Mouse (Mus musculus) olfactory bulb, adult 2 months (tissue): ENCODE results near the gene AY761184. TPM values are rescaled to one million over a fixed set of nuclear protein-coding genes. Genes with fewer than 3 reads are reported as not detected.
"Not testable (repeated sequence)": the region's sequence is repeated elsewhere in the genome, so short reads cannot be mapped to it uniquely, and the experiment has no call there.

Experiments
- H3K27ac ChIP-seq: fragments of 200-500 bp; 2 replicates; pipeline ENCODE4 v1.5.1; 2012; ENCODE audit warnings: low read depth, low read length; ENCODE audit not compliant: insufficient read depth
- H3K4me1 ChIP-seq: fragments of 200-500 bp; 2 replicates; pipeline ENCODE4 v1.6.1; 2012; ENCODE audit warnings: low read length; ENCODE audit not compliant: control insufficient read depth, insufficient read depth
- H3K4me3 ChIP-seq: fragments of 200-500 bp; 2 replicates; pipeline ENCODE4 v1.5.1; 2012; ENCODE audit warnings: mild to moderate bottlenecking, low read depth, low read length, moderate library complexity; ENCODE audit not compliant: insufficient read depth
- WGBS: fragments of 180-500 bp; shearing (Covaris S2); methylation state at CpG from one replicate; pipeline ENCODE4 v1.1.7; 2018; 5-methylcytosine and 5-hydroxymethylcytosine counted together
- polyA plus RNA-seq: library from polyadenylated mRNA; stranded (reverse); fragments of >200 nt; gene quantifications from 2 replicates; pipeline ENCODE4 v1.2.4, GENCODE M21; 2012; ENCODE audit warnings: low replicate concordance; ENCODE audit not compliant: missing spikeins, insufficient read depth, insufficient read length

AY761184 gene
- not detected in 2 replicates for polyA plus RNA-seq

DNA sequence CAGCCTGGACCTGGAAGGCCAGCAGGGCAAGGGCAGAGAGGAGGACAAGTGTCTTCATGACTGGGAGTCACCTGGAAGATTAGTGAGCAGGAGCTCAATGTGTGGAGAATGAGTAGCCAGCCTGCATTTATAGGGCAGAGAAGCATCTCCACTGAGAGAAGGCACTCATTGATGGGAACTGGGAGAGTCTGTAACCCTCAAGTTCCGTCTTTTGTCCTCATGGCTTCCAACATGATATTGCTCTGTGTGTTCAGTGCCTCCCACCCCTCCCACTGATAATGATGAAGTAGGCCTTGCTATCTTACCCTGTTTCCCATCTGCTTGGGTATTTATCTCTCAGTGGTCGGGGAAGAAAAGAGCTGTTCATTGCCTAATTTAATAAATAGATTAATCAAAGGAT, at the start of gene AY761184:
AY761184 (minus strand) TSS at position 101 of the 400 bp plus-strand sequence.
- H3K27ac ChIP-seq, H3K4me1 ChIP-seq, H3K4me3 ChIP-seq: not testable (repeated sequence)
- 76% methylated on average over 2 of the region's 2 CpGs for WGBS

DNA sequence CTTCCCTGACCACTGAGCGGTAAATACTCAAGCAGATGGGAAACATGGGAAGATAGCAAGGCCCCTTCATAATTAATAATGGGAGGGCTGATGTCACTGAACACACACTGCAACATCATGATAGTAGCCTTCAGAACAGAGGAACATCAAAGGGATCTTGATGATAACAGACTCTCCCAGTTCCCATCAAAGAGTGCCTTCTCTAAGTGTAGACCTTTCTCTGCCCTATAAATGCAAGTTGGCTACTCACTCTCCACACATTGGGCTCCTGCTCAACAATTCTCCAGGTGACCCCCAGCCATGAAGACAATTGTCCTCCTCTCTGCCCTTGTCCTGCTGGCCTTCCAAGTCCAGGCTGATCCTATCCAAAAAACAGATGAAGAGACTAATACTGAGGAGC, 37.9 kb downstream of the AY761184 start, which contains the start of gene Defa34:
Defa34 (plus strand) TSS at position 301 of the 400 bp plus-strand sequence.
- H3K27ac ChIP-seq, H3K4me1 ChIP-seq, H3K4me3 ChIP-seq: not testable (repeated sequence)
- 100% methylated on average over 1 of the region's 1 CpGs for WGBS

DNA sequence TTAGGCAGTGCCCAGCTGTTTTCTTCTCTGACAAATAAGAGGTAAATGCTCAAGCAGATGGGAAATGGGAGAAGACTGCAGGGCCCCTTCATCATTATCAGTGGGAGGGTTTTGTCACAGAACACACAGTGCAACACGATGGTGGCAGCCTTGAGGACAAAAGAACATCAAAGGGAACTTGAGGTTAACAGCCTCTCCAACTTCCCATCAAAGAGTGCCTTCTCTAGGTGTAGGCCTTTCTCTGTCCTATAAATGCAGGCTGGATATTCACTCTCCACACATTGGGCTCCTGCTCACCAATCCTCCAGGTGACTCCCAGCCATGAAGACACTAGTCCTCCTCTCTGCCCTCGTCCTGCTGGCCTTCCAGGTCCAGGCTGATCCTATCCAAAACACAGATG, 48.0 kb downstream of the AY761184 start, which contains the start of gene Defa17:
Defa17 (plus strand) TSS at position 301 of the 400 bp plus-strand sequence.
- not testable (repeated sequence) for H3K27ac ChIP-seq, H3K4me1 ChIP-seq, H3K4me3 ChIP-seq
- no CpG with 5 or more reads among the region's 2 CpGs for WGBS

Other genes with a start within 250 kb of the AY761184 start
- not detected in 2 replicates for gene Gm7849, start 247.1 kb downstream of the AY761184 start, polyA plus RNA-seq
- gene Defa20, start 194.4 kb downstream of the AY761184 start, polyA plus RNA-seq, result not detected in 2 replicates
- not detected in 2 replicates for gene Defa32, start 174.6 kb downstream of the AY761184 start, polyA plus RNA-seq
- not detected in 2 replicates for gene Defa37, start 138.3 kb downstream of the AY761184 start, polyA plus RNA-seq
- not detected in 2 replicates for gene Defa28, start 120.6 kb downstream of the AY761184 start, polyA plus RNA-seq
- not detected in 2 replicates for gene Gm7861, start 109.1 kb downstream of the AY761184 start, polyA plus RNA-seq
- gene Defa26, start 85.5 kb downstream of the AY761184 start, polyA plus RNA-seq, result not detected in 2 replicates
- gene Defa17, start 47.9 kb downstream of the AY761184 start, polyA plus RNA-seq, result not detected in 2 replicates
- gene Defa34, start 37.8 kb downstream of the AY761184 start, polyA plus RNA-seq, result not detected in 2 replicates
- gene Defa24, start 30.8 kb upstream of the AY761184 start, polyA plus RNA-seq, result not detected in 2 replicates
- not detected in 2 replicates for gene Defb50, start 119.9 kb upstream of the AY761184 start, polyA plus RNA-seq
- not detected in 2 replicates for gene Defb2, start 136.3 kb upstream of the AY761184 start, polyA plus RNA-seq
- not detected in 2 replicates for gene Defb10, start 155.3 kb upstream of the AY761184 start, polyA plus RNA-seq
- not detected in 2 replicates for gene Defb9, start 181.8 kb upstream of the AY761184 start, polyA plus RNA-seq
- not detected in 2 replicates for gene Defb11, start 202.8 kb upstream of the AY761184 start, polyA plus RNA-seq
- not detected in 2 replicates for gene Defb15, start 229.1 kb upstream of the AY761184 start, polyA plus RNA-seq
- not detected in 2 replicates for gene Defb35, start 234.7 kb upstream of the AY761184 start, polyA plus RNA-seq
- gene Defb13, start 243.1 kb upstream of the AY761184 start, polyA plus RNA-seq, result not detected in 2 replicates